Mouse (Mus musculus): Measurements from ENCODE around the gene Zfp384. TPM values are rescaled to one million over a fixed set of nuclear protein-coding genes. Genes with fewer than 3 reads are reported as not detected.

The Zfp384 gene
- total and polyA plus RNA-seq, 2 experiments from 2014 or later: 9.7 to 38.6 TPM

- 37% methylated on average over 8 of the region's 8 CpGs for WGBS
- Histone ChIP-seq H3K9ac (replicated peaks; ENCODE audit: low read length, poor library complexity, severe bottlenecking) (peak overlapping the region; percentile 93), H3K27ac (ENCODE audit: low read depth, low read length) (peak overlapping the region; percentile 92), H3K4me3 (ENCODE audit: low read depth, low read length) (peak overlapping the region; percentile 82), H3K4me2 (ENCODE audit: low read depth, low read length, poor library complexity, severe bottlenecking) (peak overlapping the region; percentile 69), H3K4me1 (ENCODE audit: insufficient read depth, low read length) (peaks cover 18% of the 10 kb centered on the region), H3K27me3 (ENCODE audit: insufficient read depth, low read length) (peaks cover 10% of the 10 kb centered on the region; the same call in 1 of the 2 replicates), H3K9me3 (ENCODE audit: low read length) (no peaks in the 10 kb centered on the region), H3K36me3 (ENCODE audit: insufficient read depth, low read length) (peaks cover 8% of the 10 kb centered on the region; the same call in 1 of the 2 replicates)
- no peak for TF ChIP-seq CTCF (IDR thresholded peaks at IDR 0.05)
- no peak for DNase-seq (ENCODE audit: low spot score)
- peak; percentile 1; the same call in 1 of the 2 replicates for ATAC-seq (ENCODE audit: low FRiP score)
Measured at GRCm38 (mm10) chr6:124995831-124996403, 13.0 kb upstream of the Zfp384 start.

GRCm38 (mm10) chr6:124996551-124997501, 12.1 kb upstream of the Zfp384 start, which contains the start of gene Pianp:
TSS of gene Pianp (plus strand) at chr6:124996694.
- Histone ChIP-seq H3K36me3 (ENCODE audit: insufficient read depth, low read length) (peaks cover 15% of the 10 kb centered on the region), H3K4me2 (ENCODE audit: low read depth, low read length, poor library complexity, severe bottlenecking) (peak within 1 kb of the TSS; percentile 69), H3K27ac (ENCODE audit: low read depth, low read length) (peak within 1 kb of the TSS; percentile 92), H3K9me3 (ENCODE audit: low read length) (no peaks in the 10 kb centered on the region), H3K27me3 (ENCODE audit: insufficient read depth, low read length) (peaks cover 10% of the 10 kb centered on the region; the same call in 1 of the 2 replicates), H3K4me1 (ENCODE audit: insufficient read depth, low read length) (peaks cover 18% of the 10 kb centered on the region), H3K4me3 (ENCODE audit: low read depth, low read length) (peak within 1 kb of the TSS; percentile 82), H3K9ac (replicated peaks; ENCODE audit: low read length, poor library complexity, severe bottlenecking) (peak within 1 kb of the TSS; percentile 93)
- WGBS: under 1% methylated on average over 62 of the region's 78 CpGs
- DNase-seq (ENCODE audit: low spot score): peak; percentile 86
- peak; percentile 86 for ATAC-seq (ENCODE audit: low FRiP score)
- no peak for TF ChIP-seq CTCF (IDR thresholded peaks at IDR 0.05)

DNA sequence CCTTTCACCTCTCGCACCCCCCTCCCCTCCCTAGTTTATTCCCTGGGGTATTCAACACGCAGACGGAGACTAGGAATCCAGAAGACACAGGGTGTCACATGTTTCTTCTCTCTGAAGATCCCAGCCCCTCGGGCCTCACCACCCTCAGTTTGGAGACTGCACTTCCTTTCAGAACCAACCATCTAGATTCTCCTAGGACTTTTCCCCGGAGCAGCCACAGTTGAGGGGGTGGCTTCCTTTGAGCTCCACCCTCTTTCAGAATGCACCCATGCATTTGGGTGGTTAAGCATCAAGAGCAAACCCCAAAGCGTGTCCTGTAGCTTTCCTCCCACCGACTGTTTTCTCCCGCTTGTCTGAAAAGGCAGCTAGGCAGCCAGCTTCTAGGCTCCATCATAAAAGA, 10.9 kb upstream of the Zfp384 start:
- Histone ChIP-seq H3K4me3 (ENCODE audit: low read depth, low read length) (peak overlapping the region; percentile 82), H3K4me2 (ENCODE audit: low read depth, low read length, poor library complexity, severe bottlenecking) (peak overlapping the region; percentile 69), H3K4me1 (ENCODE audit: insufficient read depth, low read length) (peaks cover 18% of the 10 kb centered on the region), H3K9ac (replicated peaks; ENCODE audit: low read length, poor library complexity, severe bottlenecking) (peak overlapping the region; percentile 93), H3K36me3 (ENCODE audit: insufficient read depth, low read length) (peaks cover 22% of the 10 kb centered on the region), H3K27me3 (ENCODE audit: insufficient read depth, low read length) (peaks cover 10% of the 10 kb centered on the region; the same call in 1 of the 2 replicates), H3K27ac (ENCODE audit: low read depth, low read length) (peak overlapping the region; percentile 92; the same call in 1 of the 2 replicates), H3K9me3 (ENCODE audit: low read length) (no peaks in the 10 kb centered on the region)
- WGBS: 4% methylated on average over 8 of the region's 8 CpGs
- DNase-seq (ENCODE audit: low spot score) (no peak), ATAC-seq (ENCODE audit: low FRiP score) (no peak)
- no peak for TF ChIP-seq CTCF (IDR thresholded peaks at IDR 0.05)

DNA sequence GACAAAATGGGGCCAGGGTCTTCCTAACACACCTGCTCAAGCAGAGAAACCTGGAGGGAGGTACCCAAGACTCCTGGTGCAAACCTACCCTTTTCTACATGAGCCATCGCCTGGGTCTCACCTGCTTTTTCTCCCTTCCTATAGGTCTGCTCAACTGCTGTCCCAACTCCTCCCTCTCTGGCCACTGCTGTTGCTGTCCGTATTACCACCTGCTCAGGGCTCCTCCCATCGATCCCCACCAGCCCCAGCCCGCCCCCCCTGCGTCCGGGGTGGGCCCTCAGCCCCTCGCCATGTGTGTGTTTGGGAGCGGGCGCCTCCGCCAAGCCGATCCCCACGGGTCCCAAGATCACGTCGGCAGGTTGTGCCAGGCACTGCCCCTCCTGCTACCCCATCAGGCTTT, 9.9 kb upstream of the Zfp384 start:
- no peak overlapping the region for H3K27ac ChIP-seq (ENCODE audit: low read depth, low read length)
- H3K4me1 ChIP-seq (ENCODE audit: insufficient read depth, low read length): peaks cover 18% of the 10 kb centered on the region
- peak overlapping the region; percentile 93; the same call in 1 of the 2 replicates for H3K9ac ChIP-seq (replicated peaks; ENCODE audit: low read length, poor library complexity, severe bottlenecking)
- TF ChIP-seq CTCF (IDR thresholded peaks at IDR 0.05): no peak
- ATAC-seq (ENCODE audit: low FRiP score) (no peak), DNase-seq (ENCODE audit: low spot score) (no peak)
- H3K9me3 ChIP-seq (ENCODE audit: low read length): no peaks in the 10 kb centered on the region
- 36% methylated on average over 14 of the region's 14 CpGs for WGBS
- 0 out of 2 replicates have a peak overlapping the region, but pooled peaks have one; percentile 69 for H3K4me2 ChIP-seq (ENCODE audit: low read depth, low read length, poor library complexity, severe bottlenecking)
- H3K27me3 ChIP-seq (ENCODE audit: insufficient read depth, low read length): peaks cover 10% of the 10 kb centered on the region; the same call in 1 of the 2 replicates
- no peak overlapping the region for H3K4me3 ChIP-seq (ENCODE audit: low read depth, low read length)
- peaks cover 22% of the 10 kb centered on the region for H3K36me3 ChIP-seq (ENCODE audit: insufficient read depth, low read length)

- Histone ChIP-seq H3K27me3 (ENCODE audit: insufficient read depth, low read length) (peaks cover 10% of the 10 kb centered on the region; the same call in 1 of the 2 replicates), H3K27ac (ENCODE audit: low read depth, low read length) (no peak overlapping the region), H3K4me1 (ENCODE audit: insufficient read depth, low read length) (peaks cover 18% of the 10 kb centered on the region), H3K4me3 (ENCODE audit: low read depth, low read length) (no peak overlapping the region), H3K9ac (replicated peaks; ENCODE audit: low read length, poor library complexity, severe bottlenecking) (no peak overlapping the region), H3K9me3 (ENCODE audit: low read length) (no peaks in the 10 kb centered on the region), H3K36me3 (ENCODE audit: insufficient read depth, low read length) (peaks cover 22% of the 10 kb centered on the region), H3K4me2 (ENCODE audit: low read depth, low read length, poor library complexity, severe bottlenecking) (no peak overlapping the region)
- no peak for TF ChIP-seq CTCF (IDR thresholded peaks at IDR 0.05)
- 44% methylated on average over 10 of the region's 10 CpGs for WGBS
- ATAC-seq (ENCODE audit: low FRiP score): no peak
- no peak for DNase-seq (ENCODE audit: low spot score)
Measured at GRCm38 (mm10) chr6:124999546-124999945, 9.4 kb upstream of the Zfp384 start.
